Mouse (Mus musculus) forebrain, embryonic 12.5 days (tissue): ENCODE results near the gene Slc24a1. TPM values are rescaled to one million over a fixed set of nuclear protein-coding genes. Genes with fewer than 3 reads are reported as not detected.

Experiments used
- ATAC-seq: fragments of 200-750 bp; cut with Nextera tagmentation; 2 replicates; pipeline ENCODE4 v1.8.0; 2017; ENCODE audit warnings: moderate TSS enrichment; ENCODE audit not compliant: low FRiP score
- H3K27ac ChIP-seq: fragments of 300-500 bp; sonication (generic); 2 replicates; pipeline ENCODE4 v1.5.1; 2016; ENCODE audit warnings: mild to moderate bottlenecking
- H3K27me3 ChIP-seq: fragments of 300-500 bp; sonication (generic); 2 replicates; pipeline ENCODE4 v1.6.1; 2016; ENCODE audit warnings: mild to moderate bottlenecking
- H3K36me3 ChIP-seq: fragments of 300-500 bp; sonication (generic); replicated peaks from 2 replicates; pipeline ENCODE4 v1.6.1; 2016; ENCODE audit warnings: mild to moderate bottlenecking
- H3K4me1 ChIP-seq: fragments of 300-500 bp; sonication (generic); 2 replicates; pipeline ENCODE4 v1.6.1; 2016
- H3K4me2 ChIP-seq: fragments of 300-500 bp; sonication (generic); 2 replicates; pipeline ENCODE4 v1.6.1; 2016; ENCODE audit warnings: mild to moderate bottlenecking, moderate library complexity
- H3K4me3 ChIP-seq: fragments of 300-500 bp; sonication (generic); replicated peaks from 2 replicates; pipeline ENCODE4 v1.5.1; 2016; ENCODE audit warnings: mild to moderate bottlenecking
- H3K9ac ChIP-seq: fragments of 300-500 bp; sonication (generic); 2 replicates; pipeline ENCODE4 v1.6.1; 2016; ENCODE audit warnings: mild to moderate bottlenecking
- H3K9me3 ChIP-seq: fragments of 300-500 bp; sonication (generic); 2 replicates; pipeline ENCODE4 v1.6.1; 2016
- WGBS: fragments of 180-500 bp; shearing (Covaris S2); methylation state at CpG from one replicate; pipeline ENCODE4 v1.1.7; 2016; 5-methylcytosine and 5-hydroxymethylcytosine counted together
- polyA plus RNA-seq: library from polyadenylated mRNA; unstranded; fragments of >200 nt; fragmentation: Nextera tagmentation; extraction: Ambion mirVana; gene quantifications from 2 replicates; pipeline ENCODE4 v1.2.1, GENCODE M21; 2016

Slc24a1 gene
- polyA plus RNA-seq, 1 experiment from 2014 or later: 0.11 TPM

DNA sequence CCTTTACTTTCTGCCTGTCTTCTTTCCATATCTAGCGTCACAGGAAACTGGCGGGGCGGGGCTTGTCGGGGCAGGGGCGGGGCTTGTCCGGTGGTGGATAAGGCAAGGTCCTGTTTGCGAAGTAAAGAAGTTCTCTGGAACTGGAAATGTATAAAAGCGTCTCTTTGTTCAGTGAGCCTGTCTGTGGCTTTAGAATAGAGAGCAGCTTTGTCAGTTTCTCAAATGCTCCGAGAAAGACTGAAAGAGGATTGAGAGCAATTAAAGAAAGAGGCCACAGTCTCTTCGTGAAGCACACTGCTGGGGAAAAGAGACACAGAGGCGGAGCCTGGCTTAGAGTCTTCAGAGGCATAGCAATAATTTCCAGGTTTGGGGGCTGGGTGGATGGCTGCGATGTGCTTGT is 4.9 kb upstream of the Slc24a1 start:
- peak overlapping the region; percentile 19 for H3K4me2 ChIP-seq
- H3K27ac ChIP-seq: no peak overlapping the region
- H3K36me3 ChIP-seq: no peaks in the 10 kb centered on the region
- H3K9me3 ChIP-seq: 0 out of 2 replicates have a peak, but pooled peaks cover 5% of the 10 kb centered on the region
- H3K27me3 ChIP-seq: peaks cover 25% of the 10 kb centered on the region
- H3K4me3 ChIP-seq: no peak overlapping the region
- H3K9ac ChIP-seq: no peak overlapping the region
- 17% methylated on average over 12 of the region's 12 CpGs for WGBS
- peaks cover 12% of the 10 kb centered on the region for H3K4me1 ChIP-seq
- ATAC-seq: no peak

DNA sequence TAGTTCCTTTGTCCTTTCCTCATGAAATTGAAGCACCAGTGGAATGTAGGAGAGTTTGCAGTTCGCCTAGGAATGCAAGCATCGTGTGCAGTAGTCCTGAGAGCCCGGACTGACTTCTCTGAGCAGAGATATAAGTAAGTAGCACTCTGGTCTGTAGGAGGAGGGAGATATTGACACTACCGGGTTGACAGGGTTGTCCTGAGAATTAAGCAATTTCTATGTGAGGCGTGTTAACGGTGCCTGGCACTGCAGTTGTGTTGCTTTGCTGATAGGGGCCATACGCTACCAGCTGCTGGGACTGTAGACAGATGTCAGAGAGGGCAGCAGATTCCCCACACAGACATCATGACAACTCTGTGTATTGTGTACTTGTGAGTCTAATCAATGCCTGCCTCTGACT is 1.8 kb upstream of the Slc24a1 start:
- 0 out of 2 replicates have a peak, but pooled peaks cover 5% of the 10 kb centered on the region for H3K9me3 ChIP-seq
- H3K4me2 ChIP-seq: no peak overlapping the region
- no peak for ATAC-seq
- no peaks in the 10 kb centered on the region for H3K36me3 ChIP-seq
- H3K4me3 ChIP-seq: no peak overlapping the region
- WGBS: 78% methylated on average over 7 of the region's 7 CpGs
- H3K27me3 ChIP-seq: peaks cover 37% of the 10 kb centered on the region
- H3K4me1 ChIP-seq: peaks cover 3% of the 10 kb centered on the region
- H3K9ac ChIP-seq: no peak overlapping the region
- H3K27ac ChIP-seq: no peak overlapping the region

DNA sequence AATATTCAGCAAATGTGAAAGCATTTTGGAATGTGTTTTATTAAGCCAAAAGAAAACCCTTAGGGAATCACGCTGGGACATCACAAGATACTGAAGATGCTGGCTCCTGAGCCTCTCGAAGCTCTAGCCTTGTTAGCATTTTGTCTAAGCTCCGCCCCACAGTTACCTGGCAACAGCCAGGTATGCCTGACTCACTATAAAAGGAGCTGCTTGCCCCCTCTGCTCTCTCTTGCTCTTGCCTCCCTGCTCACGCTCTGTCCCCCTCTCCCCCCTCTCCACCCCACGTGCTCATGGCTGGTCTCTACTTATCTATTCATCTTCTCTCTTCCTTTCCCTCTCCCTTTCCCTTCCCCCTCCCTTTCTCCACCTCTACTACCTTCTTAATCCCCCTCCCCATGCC is 648 bp upstream of the Slc24a1 start:
- Histone ChIP-seq H3K4me1 (peaks cover 3% of the 10 kb centered on the region), H3K4me2 (no peak overlapping the region), H3K9me3 (0 out of 2 replicates have a peak, but pooled peaks cover 5% of the 10 kb centered on the region), H3K27me3 (peaks cover 37% of the 10 kb centered on the region), H3K36me3 (no peaks in the 10 kb centered on the region), H3K27ac (no peak overlapping the region), H3K9ac (no peak overlapping the region), H3K4me3 (no peak overlapping the region)
- 13% methylated on average over 5 of the region's 5 CpGs for WGBS
- ATAC-seq: no peak

DNA sequence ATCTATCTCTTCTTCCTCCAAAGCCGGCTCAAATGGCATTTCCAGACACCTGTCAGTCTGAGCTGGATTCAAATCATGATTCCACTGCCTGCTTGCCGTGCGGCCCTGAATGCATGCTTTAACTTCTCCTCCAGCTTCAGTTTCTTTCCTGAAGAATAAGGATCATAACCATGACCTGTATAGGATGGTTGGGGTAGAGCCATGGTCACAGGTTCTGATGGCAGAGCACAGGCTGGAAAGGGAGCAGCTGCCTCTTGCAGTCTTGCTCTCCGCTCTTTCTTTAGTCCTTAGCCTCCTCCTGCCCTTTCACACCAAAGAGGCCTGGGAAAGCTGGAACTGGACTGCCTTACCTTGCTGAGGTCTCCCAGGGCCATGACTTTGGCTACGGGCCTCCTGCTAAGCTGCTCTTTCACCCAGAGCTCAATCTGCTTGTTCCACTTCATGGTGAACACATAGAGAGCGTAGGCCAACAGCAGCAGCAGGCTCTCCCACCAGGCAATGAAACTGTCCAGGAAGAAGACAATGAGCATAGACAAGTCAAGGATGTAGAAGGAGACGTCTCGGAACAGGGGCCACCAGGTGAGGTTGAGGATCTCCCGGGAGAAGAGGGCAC is 3.8 kb downstream of the Slc24a1 start:
- peaks cover 36% of the 10 kb centered on the region for H3K27me3 ChIP-seq
- no peaks in the 10 kb centered on the region; the same call in none of the 2 replicates for H3K4me1 ChIP-seq
- H3K36me3 ChIP-seq: no peaks in the 10 kb centered on the region
- H3K9me3 ChIP-seq: no peaks in the 10 kb centered on the region
- no peak overlapping the region for H3K4me2 ChIP-seq
- 87% methylated on average over 9 of the region's 9 CpGs for WGBS
- H3K4me3 ChIP-seq: no peak overlapping the region
- no peak for ATAC-seq
- H3K27ac ChIP-seq: no peak overlapping the region
- no peak overlapping the region for H3K9ac ChIP-seq

DNA sequence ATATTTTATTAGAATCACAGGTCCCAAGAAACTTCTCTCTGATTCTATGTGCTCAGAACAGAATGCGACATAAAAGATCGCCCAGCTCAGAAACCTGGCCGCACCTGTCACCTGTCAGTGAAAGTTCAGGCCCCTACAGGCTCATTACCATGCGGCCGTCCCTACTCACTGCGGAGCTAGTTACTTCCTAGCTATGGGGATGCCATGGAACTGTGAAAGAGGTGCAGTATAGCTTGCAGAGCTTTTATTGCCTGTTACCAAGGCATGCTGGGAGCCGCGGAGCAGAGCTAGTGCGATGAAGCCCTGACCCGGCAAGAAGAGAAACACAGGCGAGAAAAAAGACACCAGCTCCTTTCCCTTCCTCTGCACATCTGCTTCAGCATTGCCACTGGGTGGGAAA is 7.4 kb downstream of the Slc24a1 start:
- Histone ChIP-seq H3K9ac (no peak overlapping the region), H3K4me2 (peak overlapping the region; percentile 27)

DNA sequence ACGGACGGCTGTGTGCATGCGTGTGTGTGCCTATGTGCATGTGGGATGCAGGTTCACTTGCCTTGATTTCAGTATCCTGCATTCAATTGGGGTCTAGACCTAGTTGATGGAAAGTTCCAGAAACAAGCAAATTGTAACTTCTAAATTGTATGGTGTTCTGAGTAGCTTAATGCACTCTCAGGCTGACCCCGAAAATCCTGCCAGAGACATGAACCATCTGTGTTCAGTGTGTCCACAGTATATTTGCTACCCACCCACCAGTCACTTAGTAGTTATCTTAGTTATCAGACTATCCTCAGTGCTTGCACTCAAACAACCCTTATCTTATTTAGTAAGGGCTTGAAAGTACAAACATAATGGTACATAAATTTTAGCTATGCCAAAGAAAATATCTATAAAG is 9.8 kb downstream of the Slc24a1 start:
- Histone ChIP-seq H3K9me3 (no peaks in the 10 kb centered on the region), H3K27me3 (peaks cover 16% of the 10 kb centered on the region; the same call in 1 of the 2 replicates), H3K9ac (no peak overlapping the region), H3K4me3 (no peak overlapping the region), H3K36me3 (no peaks in the 10 kb centered on the region), H3K27ac (no peak overlapping the region), H3K4me1 (no peaks in the 10 kb centered on the region), H3K4me2 (no peak overlapping the region)
- ATAC-seq: no peak
- 88% methylated on average over 4 of the region's 4 CpGs for WGBS

More for the DNA sequence above, 7.4 kb downstream of the Slc24a1 start:
- Histone ChIP-seq H3K9me3 (no peaks in the 10 kb centered on the region), H3K27me3 (peaks cover 13% of the 10 kb centered on the region; the same call in 1 of the 2 replicates), H3K36me3 (no peaks in the 10 kb centered on the region), H3K27ac (no peak overlapping the region), H3K4me3 (no peak overlapping the region), H3K4me1 (no peaks in the 10 kb centered on the region)
- ATAC-seq: no peak
- WGBS: 25% methylated on average over 11 of the region's 11 CpGs

DNA sequence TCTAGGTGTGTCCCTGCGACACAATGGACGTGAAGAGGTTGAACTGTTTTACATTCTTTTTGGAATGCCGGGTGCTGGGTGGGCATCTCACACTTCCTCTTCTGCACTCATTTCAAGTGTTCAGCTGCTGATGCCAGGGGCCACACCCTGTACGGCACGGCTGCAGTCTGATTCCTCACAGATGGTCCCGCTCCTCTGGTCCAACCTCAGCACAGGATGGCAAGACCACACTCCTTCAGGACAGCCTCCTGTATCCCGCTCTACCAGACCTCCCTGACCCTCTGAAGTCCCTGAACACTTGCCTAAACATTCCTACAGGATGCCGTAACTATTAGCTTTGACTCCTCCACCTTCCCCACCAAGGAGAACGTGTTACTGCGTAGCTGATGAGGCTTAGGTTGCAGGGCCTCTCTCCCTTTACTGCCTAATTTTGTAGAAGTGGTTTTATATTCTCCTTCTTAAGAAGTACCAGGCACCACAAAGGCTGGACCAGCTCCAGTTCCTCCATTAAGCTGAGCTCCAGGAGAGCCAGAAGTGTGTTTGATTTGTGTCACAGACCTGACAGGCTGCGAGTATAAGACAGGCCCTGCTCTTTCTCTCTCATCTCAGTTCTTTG is 10.6 kb downstream of the Slc24a1 start:
- Histone ChIP-seq H3K36me3 (no peaks in the 10 kb centered on the region), H3K27me3 (peaks cover 16% of the 10 kb centered on the region; the same call in 1 of the 2 replicates), H3K4me1 (no peaks in the 10 kb centered on the region), H3K27ac (no peak overlapping the region), H3K4me2 (no peak overlapping the region), H3K4me3 (no peak overlapping the region), H3K9ac (no peak overlapping the region), H3K9me3 (no peaks in the 10 kb centered on the region)
- 85% methylated on average over 11 of the region's 11 CpGs for WGBS
- no peak for ATAC-seq

DNA sequence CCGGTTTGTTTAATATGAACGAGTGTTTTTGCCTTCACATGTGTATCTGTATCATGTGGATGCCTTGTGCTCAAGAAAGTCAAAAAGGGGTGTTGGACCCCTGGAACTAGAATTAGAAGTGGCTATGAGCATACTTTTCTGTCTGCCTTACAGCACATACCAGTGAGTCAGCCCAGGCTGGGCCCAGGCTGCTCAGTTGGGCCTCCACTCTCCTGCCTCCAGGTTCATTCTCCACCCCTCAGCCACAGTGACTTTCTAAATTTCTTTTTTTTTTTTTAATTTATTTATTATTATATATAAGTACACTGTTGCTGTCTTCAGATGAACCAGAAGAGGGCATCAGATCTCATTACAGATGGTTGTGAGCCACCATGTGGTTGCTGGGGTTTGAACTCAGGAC is 11.6 kb downstream of the Slc24a1 start:
- H3K9ac ChIP-seq: no peak overlapping the region
- no peaks in the 10 kb centered on the region for H3K36me3 ChIP-seq
- H3K9me3 ChIP-seq: no peaks in the 10 kb centered on the region
- H3K4me2 ChIP-seq: no peak overlapping the region
- no peaks in the 10 kb centered on the region for H3K4me1 ChIP-seq
- H3K27ac ChIP-seq: no peak overlapping the region
- no peak for ATAC-seq
- H3K27me3 ChIP-seq: peaks cover 11% of the 10 kb centered on the region; the same call in 1 of the 2 replicates
- 80% methylated on average over 2 of the region's 2 CpGs for WGBS
- no peak overlapping the region for H3K4me3 ChIP-seq

DNA sequence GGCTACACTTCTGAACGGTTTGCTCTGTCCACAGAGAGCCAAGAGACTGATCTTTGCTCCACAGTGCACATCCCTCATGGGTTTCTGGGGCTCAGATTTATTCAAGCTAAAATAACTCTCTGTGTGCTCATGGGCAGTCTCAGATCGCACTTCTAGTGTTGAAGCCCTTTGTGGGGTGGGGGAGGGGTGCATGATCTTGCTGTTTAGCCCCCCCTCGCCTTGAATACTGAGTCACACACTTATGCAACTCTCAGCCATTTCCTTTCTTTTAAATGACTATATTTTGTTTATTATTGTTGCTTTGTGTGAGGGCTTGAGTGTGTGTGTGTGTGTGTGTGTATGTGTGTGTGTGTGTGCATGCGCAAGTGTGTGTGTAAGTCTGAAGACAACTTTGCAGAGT is 12.1 kb downstream of the Slc24a1 start:
- no peak overlapping the region for H3K4me2 ChIP-seq
- H3K9ac ChIP-seq: no peak overlapping the region
- H3K27me3 ChIP-seq: peaks cover 7% of the 10 kb centered on the region; the same call in 1 of the 2 replicates
- no peak for ATAC-seq
- H3K36me3 ChIP-seq: no peaks in the 10 kb centered on the region
- no peak overlapping the region for H3K4me3 ChIP-seq
- 0 out of 2 replicates have a peak, but pooled peaks cover 4% of the 10 kb centered on the region for H3K4me1 ChIP-seq
- WGBS: 61% methylated on average over 4 of the region's 4 CpGs
- H3K9me3 ChIP-seq: no peaks in the 10 kb centered on the region
- H3K27ac ChIP-seq: no peak overlapping the region

DNA sequence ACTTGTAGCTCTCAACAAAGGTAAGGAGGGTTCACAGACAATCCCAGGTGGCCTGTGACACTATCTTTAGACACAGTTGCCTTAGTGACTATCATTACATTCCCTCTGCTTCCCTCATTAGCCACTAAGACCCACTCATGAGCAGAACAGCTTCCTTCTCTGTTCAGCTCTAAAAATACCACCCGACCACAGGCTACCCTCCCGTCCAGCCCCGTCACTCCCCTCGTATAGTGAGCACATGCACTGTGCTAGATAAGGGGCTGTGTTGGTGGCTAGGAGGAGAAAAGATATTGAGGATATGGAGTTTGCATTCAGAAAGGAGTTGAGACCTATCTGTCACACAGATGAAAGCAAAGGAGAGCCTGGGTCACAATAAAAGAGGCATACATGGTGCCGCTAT is 12.9 kb downstream of the Slc24a1 start:
- no peak overlapping the region for H3K4me3 ChIP-seq
- no peak overlapping the region for H3K4me2 ChIP-seq
- WGBS: 82% methylated on average over 5 of the region's 5 CpGs
- H3K36me3 ChIP-seq: no peaks in the 10 kb centered on the region
- peaks cover 4% of the 10 kb centered on the region; the same call in 1 of the 2 replicates for H3K27me3 ChIP-seq
- H3K4me1 ChIP-seq: peaks cover 7% of the 10 kb centered on the region; the same call in 1 of the 2 replicates
- no peaks in the 10 kb centered on the region for H3K9me3 ChIP-seq
- no peak for ATAC-seq
- H3K9ac ChIP-seq: no peak overlapping the region
- no peak overlapping the region for H3K27ac ChIP-seq

DNA sequence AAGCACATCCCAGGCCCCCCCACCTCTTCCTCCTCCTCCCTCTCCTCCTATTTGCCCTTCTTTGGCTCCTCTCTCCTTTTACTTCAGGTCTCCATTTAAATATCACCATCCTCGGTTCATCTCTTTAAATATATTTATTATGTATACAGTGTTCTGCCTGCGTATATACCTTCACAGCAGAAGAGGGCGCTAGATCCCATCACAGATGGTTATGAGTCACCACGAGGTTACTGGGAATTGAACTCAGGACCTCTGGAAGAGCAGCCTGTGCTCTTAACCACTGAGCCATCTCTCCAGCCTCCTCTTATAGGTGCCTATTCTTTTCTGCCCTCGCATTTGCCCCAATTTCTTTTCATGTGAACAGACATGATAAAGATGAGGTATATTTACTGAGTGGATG is 13.9 kb downstream of the Slc24a1 start:
- peaks cover 8% of the 10 kb centered on the region; the same call in 1 of the 2 replicates for H3K4me1 ChIP-seq
- H3K9me3 ChIP-seq: no peaks in the 10 kb centered on the region
- no peaks in the 10 kb centered on the region for H3K36me3 ChIP-seq
- no peak overlapping the region for H3K4me3 ChIP-seq
- no peak overlapping the region for H3K4me2 ChIP-seq
- H3K9ac ChIP-seq: no peak overlapping the region
- no peak for ATAC-seq
- no peak overlapping the region for H3K27ac ChIP-seq
- 58% methylated on average over 5 of the region's 5 CpGs for WGBS
- H3K27me3 ChIP-seq: peaks cover 4% of the 10 kb centered on the region; the same call in 1 of the 2 replicates

DNA sequence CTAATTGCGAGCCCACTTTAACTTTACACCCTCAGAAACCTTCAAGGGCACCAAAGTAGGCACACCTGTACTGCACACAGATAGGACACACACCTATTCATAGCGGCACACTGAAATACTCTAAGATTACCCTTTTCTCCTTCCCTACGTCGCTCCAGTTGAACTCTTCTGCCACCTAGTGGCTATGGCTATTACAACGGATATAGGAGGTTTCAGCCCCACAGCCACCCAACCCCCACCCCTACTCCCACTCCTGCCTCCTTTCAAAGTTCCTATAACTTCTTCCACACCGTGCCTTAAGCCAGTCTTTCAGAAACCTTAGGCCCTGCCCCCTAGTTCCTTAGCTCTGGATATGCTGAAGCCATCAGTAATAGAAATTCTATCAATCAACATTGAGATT is 14.9 kb downstream of the Slc24a1 start:
- H3K36me3 ChIP-seq: no peaks in the 10 kb centered on the region
- peaks cover 12% of the 10 kb centered on the region; the same call in 1 of the 2 replicates for H3K4me1 ChIP-seq
- no peak overlapping the region for H3K9ac ChIP-seq
- WGBS: 6% methylated on average over 6 of the region's 6 CpGs
- H3K4me3 ChIP-seq: no peak overlapping the region
- H3K27me3 ChIP-seq: peaks cover 4% of the 10 kb centered on the region; the same call in 1 of the 2 replicates
- H3K27ac ChIP-seq: no peak overlapping the region
- no peak for ATAC-seq
- no peak overlapping the region for H3K4me2 ChIP-seq
- no peaks in the 10 kb centered on the region for H3K9me3 ChIP-seq
